Mouse (Mus musculus) kidney, postnatal 10 days (tissue): Measurements from ENCODE around the gene Rnf215.
"Not testable (repeated sequence)": the region's sequence is repeated elsewhere in the genome, so short reads cannot be mapped to it uniquely, and the experiment has no call there.

Source experiments
- DNase-seq: peaks from one replicate; pipeline ENCODE4 v3.0.0; 2021; ENCODE audit warnings: mixed read lengths

Gene Rnf215

GRCm38 (mm10) chr11:4148536-4149156 is 13.6 kb downstream of the Rnf215 start:
- no peak for DNase-seq

- no peak for DNase-seq
These were observed 14.9 kb downstream of the Rnf215 start for GRCm38 (mm10) chr11:4149886-4150285.

GRCm38 (mm10) chr11:4153694-4154093 is 18.7 kb downstream of the Rnf215 start:
- DNase-seq: no peak

- DNase-seq: no peak
These were observed 20.6 kb downstream of the Rnf215 start for GRCm38 (mm10) chr11:4155641-4156040.

- no peak for DNase-seq
These were observed 23.7 kb downstream of the Rnf215 start for GRCm38 (mm10) chr11:4158676-4159075.

GRCm38 (mm10) chr11:4159808-4160708 is 25.1 kb downstream of the Rnf215 start, which contains the start of the genes Ccdc157 and Sf3a1:
Ccdc157 (minus strand) TSS chr11:4160293.
Sf3a1 (plus strand) TSS chr11:4160350.
- peak; percentile 97 for DNase-seq

GRCm38 (mm10) chr11:4160758-4161480 is 25.9 kb downstream of the Rnf215 start:
- no peak for DNase-seq

- no peak for DNase-seq
These were observed 29.7 kb downstream of the Rnf215 start for GRCm38 (mm10) chr11:4164701-4165100.

GRCm38 (mm10) chr11:4166467-4167090 is 31.6 kb downstream of the Rnf215 start:
- no peak for DNase-seq

GRCm38 (mm10) chr11:4174586-4174985 is 39.6 kb downstream of the Rnf215 start:
- DNase-seq: peak; percentile 42

GRCm38 (mm10) chr11:4177716-4178115 is 42.7 kb downstream of the Rnf215 start:
- DNase-seq: no peak

GRCm38 (mm10) chr11:4182061-4182460 is 47.1 kb downstream of the Rnf215 start:
- DNase-seq: no peak

- DNase-seq: no peak
These were observed 48.5 kb downstream of the Rnf215 start for GRCm38 (mm10) chr11:4183511-4183910.

- no peak for DNase-seq
These were observed 49.4 kb downstream of the Rnf215 start for GRCm38 (mm10) chr11:4184251-4184952.

- not testable (repeated sequence) for DNase-seq
These were observed 50.5 kb downstream of the Rnf215 start for GRCm38 (mm10) chr11:4185480-4185879.

GRCm38 (mm10) chr11:4186486-4187317 is 51.7 kb downstream of the Rnf215 start, which contains the start of gene Tbc1d10a:
Tbc1d10a (plus strand) TSS chr11:4186789.
- DNase-seq: peak; percentile 99

- DNase-seq: no peak
These were observed 52.3 kb downstream of the Rnf215 start for GRCm38 (mm10) chr11:4187318-4187700.

GRCm38 (mm10) chr11:4189182-4189581 is 54.2 kb downstream of the Rnf215 start:
- peak; percentile 63 for DNase-seq

GRCm38 (mm10) chr11:4190677-4191076 is 55.7 kb downstream of the Rnf215 start:
- no peak for DNase-seq
